Mouse (Mus musculus) right cerebral cortex, postnatal 10 days (tissue): ENCODE results near the gene Smarcc1.
"Not testable (repeated sequence)": the region's sequence is repeated elsewhere in the genome, so short reads cannot be mapped to it uniquely, and the experiment has no call there.

Experiments
- DNase-seq, 2 experiments: peaks; one replicate each; pipeline ENCODE4 v3.0.0; 2021; ENCODE audit warnings: low spot score in 2 of 2

Gene Smarcc1

DNA sequence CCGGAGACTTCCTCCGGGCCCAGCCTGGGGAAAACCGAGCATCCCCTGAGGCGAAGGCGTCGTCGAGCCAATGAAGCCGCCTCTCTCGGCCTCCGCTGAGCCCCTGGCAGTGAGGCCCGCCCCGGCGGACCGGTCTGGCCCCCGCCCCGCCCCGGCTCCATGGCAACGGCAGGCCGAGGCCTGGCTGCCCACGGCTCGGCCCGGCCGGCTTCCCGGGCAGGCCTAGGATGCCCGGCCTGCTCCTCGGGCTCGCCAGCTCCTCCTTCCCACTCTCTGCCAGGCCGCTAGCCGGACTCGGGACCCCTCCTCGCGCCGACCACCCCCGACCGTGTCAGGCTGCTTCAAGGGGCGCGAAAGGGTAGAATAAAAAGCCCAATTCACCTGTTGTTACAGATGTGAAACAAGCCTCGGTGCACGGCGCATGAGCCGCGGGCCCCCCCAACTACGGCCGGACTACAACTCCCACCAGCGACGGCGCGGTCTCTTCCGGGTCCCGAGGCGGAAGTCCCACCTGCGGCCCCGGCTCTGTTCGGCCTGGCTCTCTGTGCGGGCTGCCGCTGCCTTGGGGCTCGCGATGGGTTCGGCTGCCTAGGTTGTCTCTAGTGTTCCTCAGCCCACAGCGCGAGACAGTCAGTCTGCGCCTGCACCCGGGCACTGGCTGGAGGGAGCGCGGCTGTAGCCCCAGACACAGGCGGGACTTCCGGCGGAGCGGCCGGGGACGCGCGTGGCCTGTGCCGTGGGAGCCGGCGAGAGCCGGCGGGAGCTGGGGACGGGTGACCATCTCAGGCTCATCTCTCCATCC, at the start of gene Smarcc1:
Gene Smarcc1, plus strand, starts transcription at position 732 of the 802 bp plus-strand sequence.
- DNase-seq = peak; percentile 94

DNA sequence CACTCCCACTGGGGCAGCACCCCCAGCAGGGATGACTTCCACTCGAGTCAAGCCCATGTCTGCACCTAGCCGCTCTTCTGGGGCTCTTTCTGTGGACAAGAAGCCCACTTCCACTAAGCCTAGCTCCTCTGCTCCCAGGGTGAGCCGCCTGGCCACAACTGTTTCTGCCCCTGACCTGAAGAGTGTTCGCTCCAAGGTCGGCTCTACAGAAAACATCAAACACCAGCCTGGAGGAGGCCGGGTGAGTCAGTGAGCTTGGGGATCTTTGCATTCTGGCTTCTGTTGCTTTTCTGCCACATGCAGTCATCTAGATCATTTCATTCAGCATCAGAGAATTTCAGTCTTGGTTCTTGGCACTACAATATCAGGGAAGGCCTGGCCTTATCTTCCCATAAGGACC, 48.8 kb upstream of the Smarcc1 start:
- DNase-seq = no peak

DNA sequence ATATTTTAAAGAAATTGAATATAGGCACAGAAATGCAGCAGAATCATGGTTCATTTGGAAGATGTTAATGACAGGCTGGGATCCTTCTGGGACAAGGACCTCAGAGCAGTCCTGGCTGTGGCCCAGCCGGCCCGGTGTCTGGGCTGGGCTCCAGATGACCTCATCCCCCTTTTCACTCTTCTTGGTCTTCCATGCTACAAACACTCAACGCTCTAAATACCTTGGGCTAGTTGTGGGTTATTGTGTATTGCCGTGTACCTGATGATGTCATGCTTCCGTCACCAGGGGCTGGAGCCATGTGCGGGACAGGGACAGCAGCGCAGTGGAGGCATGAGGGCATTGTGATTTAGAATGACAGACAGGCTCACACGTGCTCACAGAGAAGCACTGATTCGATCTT, 47.1 kb upstream of the Smarcc1 start:
- DNase-seq = peak in 1 of 2 experiments; percentile 44

DNA sequence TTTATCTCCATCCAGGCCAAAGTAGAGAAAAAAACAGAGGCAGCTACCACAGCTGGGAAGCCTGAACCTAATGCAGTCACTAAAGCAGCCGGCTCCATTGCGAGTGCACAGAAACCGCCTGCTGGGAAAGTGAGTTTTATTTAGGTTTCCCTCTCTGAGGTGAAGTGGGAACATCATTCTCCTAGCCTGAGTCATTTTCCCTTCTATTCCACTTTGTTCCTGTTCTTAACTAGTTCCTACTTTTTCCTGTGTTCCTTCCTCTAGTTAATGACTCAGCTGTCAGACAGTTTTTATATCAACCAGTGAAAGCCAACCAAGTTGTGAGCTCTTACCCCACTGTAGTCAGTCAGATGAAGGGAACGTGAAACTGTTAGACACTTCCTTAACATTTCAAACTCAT, 46.5 kb upstream of the Smarcc1 start:
- DNase-seq = no peak

DNA sequence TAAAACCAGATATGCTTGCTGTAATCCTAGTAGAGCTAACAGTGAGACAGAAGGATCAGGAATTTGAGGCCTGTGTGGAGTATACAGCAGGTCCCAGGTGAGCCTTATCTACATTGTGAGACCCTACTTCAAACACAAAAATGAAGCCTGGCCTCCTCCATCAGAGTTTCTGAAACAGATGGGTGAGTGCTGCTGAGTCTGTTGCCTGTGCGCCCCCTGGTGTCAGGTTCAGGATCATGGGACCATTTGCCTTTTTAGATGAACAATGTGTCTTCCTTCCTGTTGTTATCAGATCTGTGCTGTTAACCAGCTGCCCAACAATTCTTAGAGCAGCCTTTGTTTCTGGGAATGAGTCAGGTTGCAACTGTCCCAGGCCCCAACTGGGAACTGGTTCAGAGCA, 45.7 kb upstream of the Smarcc1 start:
- DNase-seq = peak; percentile 86 to 90

DNA sequence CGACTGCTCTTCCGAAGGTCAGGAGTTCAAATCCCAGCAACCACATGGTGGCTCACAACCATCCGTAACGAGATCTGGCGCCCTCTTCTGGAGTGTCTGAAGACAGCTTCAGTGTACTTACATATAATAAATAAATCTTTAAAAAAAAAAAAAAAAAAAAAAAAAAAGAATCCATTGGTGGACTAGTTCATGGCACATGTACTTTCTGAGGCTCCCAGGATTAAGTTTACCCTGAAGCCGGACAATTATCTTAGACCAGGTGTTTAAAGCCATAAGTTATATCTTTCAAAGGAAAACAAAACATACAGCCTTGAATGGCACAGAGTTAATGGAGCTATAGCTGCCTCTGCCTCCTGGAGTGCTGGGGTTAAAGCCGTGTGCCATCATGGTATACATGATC, 41.0 kb upstream of the Smarcc1 start:
- DNase-seq = not testable (repeated sequence)

DNA sequence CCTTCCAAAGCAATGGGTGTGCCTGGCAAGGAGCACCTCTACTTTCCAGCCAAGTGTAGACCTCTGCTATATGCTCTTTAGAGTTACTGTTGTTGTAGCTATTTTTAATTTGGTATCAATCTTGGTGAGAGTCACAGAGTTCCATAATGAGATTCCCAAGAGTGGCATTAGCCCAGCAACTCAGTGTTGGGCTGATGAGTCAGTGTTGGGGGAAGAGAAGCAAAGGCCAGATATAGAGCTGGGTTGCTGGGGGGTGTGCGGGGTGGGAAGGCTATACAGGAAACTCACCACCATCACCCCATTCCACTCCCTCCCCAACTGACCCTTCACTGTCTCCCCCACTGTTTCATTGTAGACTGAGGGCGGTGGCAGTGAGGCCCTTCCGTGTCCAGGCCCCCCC, 36.4 kb upstream of the Smarcc1 start:
- no peak for DNase-seq

DNA sequence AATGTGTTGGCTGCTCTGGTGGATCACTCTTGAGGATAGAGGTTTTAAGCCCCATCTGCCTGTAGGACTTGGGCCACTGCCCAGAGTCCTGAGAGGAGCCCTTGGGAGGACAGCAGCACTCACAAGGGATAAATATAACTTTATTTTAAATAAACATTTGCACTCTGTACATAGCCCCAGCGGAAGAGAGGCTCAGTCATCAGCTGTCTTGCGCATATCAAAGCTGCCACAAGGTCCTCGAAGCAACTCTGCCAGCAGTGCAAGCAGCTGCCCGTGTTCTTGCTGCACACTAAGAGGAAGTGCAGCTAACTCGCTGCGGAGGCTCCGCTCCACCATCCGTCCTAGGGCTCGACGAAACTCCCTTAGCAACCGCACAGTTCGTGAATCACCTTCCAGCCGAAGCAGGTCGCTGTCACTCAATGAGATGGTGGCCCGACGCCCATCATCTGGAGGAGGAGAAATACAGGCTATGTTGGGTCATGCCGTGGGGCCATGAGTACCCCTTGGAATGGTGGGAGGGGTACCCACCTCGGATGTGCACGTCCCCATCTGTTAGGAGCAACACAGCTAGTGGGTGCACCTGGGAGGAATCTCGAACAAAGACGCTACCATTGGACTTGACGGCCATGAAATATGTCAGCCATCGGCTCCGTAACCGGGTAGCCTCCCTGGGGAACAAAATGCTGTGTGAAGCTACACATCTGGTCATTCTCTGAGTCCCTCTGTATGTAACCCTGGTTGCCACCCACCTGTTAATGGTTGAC, 33.1 kb upstream of the Smarcc1 start:
- DNase-seq = no peak

DNA sequence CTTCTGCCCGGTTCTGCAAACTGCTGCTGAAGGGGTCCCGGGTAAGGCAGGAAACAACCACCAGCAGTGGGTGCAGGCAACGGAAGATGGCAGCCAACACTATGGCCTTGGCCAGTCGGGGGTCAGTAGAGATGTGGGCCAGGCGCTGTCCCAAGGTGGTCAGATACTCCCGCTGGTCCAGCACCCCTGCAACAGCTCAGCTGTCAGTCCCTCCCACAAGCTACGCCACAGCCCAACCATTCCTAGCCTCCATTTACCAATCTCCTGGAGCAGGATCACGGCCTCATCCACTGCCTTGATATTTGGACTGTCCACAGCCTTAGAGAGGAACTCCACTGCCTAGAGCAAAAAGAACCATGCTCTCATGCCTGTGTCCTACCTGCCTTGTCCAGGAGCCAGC, 31.8 kb upstream of the Smarcc1 start:
- DNase-seq = no peak

DNA sequence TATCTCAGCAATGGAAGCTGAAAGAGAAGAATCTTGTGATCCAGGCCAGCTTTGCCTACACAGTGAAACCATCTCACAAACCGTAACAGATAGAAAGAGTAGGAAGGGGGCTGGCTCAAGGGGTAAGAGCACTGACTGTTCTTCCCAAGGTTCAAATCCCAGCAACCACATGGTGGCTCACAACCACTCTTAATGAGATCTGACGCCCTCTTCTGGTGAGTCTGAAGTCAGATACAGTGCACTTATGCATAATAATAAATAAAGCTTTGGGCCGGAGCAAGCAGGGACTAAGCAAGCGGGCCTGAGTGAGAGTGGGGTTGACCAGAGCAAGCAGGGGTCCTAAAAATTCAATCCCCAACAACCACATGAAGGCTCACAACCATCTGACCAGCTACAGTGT, 24.2 kb upstream of the Smarcc1 start:
- DNase-seq = no peak

DNA sequence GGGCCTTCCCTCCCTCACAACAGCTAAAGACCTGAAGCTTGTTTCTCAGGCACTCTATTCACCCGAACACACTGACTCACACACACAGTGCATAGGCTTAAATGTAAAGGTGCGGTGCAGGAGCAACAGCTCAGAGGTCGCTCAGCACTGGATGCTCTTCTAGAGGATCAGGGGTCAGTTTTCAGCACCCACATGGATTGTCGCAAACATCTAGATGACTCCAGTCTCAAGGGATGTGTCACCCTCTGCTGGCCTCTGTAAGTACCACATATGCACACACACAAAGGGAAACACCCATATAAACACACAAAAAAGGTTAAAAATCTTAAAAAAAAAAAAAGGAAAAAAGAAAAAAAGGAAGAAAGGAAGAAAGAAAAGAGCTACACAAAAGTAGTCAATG, 22.7 kb upstream of the Smarcc1 start:
- DNase-seq = no peak

DNA sequence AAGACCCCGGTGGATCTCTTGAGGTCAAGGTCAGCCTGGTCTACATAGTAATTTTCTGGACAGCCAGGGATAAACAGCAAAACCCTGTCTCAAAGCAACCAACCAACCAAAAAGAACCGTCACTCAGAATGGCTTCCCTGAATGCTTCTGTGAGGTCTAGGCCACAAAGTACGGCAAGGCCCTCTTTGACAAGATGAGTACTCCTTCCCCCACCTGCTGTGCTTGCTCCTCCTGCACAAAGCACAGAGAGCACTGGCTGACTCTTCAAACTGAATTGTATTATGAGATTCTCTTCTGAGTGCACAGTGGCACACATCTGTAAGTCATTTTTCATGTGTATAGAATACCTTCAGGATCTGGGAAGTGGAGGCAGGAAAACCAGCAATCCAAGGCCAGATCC, 19.7 kb upstream of the Smarcc1 start:
- no peak for DNase-seq

DNA sequence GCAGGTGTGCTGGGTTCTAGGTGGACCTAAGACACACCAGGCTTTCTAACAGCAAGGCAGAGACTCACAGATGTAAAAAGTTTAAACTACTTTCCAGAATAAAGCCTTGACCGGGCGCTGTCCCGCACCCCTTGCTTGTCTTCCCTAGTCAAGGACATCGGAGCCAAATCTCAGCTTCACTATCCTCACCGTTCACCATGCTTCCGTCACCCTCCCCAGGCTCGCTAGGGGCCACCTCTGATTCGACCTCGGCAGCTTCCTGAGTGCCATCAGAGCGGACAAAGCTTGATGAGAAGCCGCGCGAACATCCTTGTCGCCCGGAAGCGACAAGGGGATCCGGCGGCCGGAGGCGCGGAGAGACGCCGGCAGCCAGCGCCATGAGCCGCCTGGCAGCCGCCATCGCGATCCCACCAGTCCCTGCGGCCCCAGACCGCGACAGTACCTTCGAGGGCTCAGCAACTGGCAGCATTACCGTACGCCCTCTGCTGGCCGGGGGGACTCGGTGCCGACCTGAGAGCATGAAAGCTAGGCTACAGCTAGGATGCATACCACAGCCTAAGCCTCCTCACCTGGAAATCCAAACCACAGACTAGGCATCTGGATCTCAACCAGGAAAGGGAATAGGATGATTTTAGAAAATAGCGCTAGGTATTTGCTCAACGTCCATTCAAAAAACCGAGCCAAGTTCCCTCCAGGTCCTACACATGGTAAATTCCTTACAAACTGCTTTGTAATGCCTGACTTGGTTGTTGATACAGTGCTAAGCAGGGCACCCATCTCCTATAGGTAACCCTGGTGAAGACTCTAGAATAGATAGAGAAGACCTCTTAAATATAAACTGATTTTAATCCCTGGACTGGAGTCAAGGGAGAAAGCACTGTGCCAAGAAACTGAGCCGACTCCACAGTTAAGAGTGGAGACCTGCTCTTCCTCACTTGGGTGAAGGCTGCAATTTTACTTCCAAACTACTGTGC, 16.6 kb upstream of the Smarcc1 start:
- peak; percentile 94 to 97 for DNase-seq

DNA sequence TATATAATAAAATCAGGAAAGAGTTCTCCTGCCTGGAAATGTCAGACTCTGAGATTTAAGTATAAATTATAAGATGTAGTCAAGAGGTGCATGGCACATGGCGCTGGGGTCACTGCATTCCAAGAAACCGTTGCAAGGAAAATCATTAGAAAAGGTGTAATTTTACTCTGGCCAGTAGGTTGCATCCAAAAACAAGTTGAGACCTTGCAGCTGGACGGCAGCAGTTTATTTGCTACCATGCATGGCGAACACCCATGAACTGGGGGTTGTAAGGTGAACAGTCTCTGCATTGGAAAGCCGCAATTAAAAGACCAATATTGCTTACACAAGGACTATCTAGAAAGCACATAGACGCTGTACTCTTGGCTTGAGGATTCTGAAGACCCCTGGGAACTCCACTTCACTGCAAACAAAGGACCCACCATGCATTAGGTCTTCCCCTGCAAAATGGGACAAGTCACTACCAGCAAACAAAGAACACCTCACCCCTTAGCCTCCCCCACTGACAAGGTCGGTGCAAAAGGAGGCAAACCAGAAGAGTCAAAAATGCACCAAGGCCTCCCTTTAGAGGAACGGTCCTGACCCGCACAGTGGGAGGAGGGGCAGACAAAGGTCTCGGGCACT, 1.0 kb upstream of the Smarcc1 start:
- no peak for DNase-seq

DNA sequence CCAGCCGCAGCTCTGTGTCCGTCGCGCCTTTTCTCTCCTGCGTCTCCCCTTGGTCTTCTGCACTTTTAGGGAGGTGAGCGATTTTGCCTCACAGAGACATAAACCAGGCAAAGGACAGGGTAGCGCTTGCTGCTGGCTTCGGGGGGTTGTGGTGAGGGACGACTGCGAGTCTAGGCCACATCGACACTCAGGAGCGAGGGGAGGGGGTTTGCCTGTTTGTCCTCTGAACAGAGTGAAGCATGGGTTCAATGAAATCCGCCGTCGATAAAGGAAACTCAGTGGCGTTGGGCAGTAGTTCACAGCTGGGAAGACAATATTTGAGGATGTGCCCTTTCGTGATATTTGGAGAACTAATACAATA, 251 bp downstream of the Smarcc1 start, which contains the start of gene Dhx30:
Gene Dhx30, minus strand, starts transcription at position 52 of the 361 bp plus-strand sequence.
- DNase-seq = no peak

DNA sequence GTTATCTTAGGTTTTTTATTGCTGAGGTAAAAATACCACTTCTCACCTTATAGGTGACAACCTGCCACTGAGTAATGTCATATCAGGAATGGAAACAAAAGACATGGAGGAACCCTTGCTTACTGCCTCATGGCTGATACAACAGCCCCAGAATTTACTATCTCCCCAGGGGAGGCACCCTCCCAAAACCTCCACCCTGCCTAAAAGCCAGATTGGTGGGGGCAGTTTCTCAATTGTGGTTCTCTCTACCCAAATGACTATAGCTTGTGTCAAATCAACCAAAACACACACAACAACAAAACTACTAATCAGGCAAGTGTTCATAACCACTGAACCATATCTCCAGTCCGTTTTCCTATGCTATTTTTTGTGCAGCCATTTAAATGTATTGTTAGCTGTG, 741 bp downstream of the Smarcc1 start:
- no peak for DNase-seq

DNA sequence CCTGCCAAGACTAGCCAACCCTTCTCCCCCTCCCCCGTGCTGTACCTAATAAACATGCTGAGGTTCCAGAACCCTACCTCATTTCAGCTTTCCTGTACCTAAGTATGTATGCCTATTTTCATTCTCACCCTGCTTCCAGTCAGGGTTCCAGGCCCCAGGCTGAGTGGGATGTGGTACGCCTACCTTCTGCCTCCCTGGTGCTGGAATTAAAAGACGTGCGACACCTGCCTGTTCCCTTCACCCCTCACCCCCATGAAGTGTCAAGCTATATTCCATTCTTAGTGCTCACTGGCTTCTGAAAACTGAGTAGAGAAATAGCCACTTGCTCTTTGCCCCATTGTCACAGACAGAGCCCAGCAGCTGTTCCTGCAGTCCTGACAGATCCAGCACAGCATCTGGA, 3.9 kb downstream of the Smarcc1 start:
- DNase-seq = peak in 1 of 2 experiments; percentile 32

DNA sequence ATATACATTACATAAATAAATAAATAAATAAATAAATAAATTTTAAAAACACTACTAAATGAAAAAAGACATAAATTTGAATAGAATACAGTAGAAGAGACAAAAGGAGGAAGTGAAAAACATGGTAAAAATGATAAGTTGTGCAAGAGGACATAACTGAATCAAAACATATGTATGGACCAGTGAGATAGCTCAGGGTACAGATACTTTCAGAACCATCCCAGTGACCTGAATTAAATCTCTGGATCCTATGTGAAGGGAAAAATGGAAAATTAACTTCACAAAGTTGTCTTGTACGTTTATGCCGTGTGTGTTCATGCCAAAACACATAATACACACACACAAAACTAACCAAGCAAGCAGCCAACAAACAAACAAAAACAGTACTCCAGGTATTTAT, 5.8 kb downstream of the Smarcc1 start:
- no peak for DNase-seq

DNA sequence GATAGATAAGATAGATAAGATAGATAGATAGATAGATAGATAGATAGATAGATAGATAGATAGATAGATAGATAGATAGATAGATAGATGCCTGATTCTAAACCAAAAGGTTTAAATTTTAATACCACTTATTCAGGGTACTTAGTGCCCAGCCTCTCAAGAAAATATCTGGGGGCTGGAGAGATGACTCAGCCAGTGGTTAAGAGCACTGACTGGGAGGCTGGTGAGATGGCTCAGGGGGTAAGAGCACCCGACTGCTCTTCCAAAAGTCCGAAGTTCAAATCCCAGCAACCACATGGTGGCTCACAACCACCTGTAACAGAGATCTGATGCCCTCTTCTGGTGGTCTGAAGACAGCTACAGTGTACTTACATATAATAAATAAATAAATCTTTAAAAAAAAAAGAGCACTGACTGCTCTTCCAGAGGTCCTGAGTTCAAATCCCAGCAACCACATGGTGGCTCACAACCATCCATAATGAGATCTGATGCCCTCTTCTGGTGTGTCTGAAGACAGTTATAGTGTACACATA, 6.6 kb downstream of the Smarcc1 start:
- not testable (repeated sequence) for DNase-seq

DNA sequence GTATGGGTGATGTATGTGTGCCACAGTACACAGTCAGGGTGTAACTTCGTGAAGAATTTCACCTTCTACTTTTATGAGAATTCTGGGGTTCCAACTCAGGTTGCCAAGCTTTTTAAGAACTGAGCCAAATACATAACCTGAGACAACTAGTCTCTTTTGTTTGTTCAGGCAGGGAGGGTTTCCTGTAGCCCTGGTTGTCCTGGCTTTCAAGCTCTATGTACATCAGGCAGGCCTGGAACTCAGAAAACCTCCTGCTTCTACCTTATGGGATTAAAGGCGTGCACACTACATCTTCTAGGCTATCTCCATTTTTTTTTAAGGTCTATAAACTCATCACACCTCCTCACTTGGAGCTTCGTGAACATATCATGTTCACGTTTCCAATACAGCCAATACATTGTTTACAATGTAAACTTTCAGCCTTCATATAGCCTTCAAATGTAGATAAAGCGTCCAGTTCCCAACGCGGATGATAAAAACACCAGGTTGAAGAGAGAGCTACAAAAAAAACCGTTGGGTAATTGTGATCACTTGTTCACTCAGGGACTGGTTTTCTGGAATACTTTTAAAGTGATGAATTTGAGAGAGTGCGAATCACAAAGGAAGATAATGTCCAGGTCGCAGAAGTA, 13.5 kb downstream of the Smarcc1 start:
- DNase-seq = no peak
